Mouse (Mus musculus) thymus, postnatal 4 days (tissue): ENCODE data around the gene Fmn2.

Experiments used
- DNase-seq: peaks from one replicate; pipeline ENCODE4 v3.0.0; 2021

Fmn2 gene

DNA sequence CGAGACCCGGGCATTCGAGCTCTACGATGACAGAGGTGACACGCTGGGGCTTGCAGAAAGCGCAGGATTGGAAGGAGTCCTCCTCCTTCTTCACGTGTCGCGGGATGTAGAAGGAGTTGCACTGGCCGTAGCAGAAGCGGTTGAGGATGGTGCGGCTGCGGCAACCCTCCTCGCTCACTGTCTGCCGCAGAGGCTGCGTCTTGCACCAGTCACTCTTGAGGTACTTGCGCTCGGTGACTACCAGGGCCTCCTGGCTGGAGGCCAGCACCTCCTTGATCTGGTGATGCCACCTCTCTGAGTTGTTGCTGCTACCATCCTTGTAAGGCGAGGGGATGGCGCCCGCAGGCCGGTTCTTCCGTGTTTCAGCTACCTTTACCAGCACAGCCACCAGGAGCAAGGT lies 335.2 kb downstream of the Fmn2 start:
- DNase-seq = no peak

DNA sequence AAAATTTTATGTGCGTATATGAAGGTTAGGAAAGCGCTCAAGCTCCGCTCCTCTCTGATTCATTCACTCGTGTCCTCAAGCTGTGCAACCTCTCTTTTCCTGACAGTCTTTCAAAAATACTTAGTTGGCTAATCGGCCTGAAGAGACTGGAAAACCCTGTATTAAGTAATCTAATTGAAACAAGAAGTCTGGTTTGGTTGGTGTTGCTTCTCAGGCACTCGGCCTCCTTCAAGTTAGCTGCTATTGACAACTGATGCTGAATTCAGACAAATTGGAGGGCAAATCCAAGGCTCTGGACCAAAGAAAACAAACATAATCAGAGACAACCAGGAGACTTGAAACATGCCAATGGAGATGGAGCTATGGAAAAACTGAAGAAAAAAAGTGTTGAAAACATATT lies 343.2 kb downstream of the Fmn2 start:
- no peak for DNase-seq

DNA sequence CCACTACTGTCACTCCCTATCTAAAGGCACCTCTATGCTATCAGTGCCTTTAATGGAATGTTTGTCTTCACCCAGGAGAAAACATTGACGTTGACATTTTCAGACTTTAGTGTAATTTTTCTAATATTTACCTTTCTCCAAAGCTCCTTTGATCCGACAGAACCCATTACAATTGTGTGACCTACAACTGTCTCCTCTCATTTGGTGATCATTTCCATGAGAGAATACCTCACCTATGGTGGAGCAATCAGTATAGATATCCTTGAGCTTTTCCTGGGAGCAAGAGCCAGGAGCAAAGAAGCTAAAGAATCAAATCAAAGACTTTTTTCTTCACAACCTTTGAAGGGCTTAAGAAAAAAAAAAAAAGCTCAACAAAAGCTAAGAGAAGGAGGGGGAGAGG lies 354.6 kb downstream of the Fmn2 start:
- no peak for DNase-seq

DNA sequence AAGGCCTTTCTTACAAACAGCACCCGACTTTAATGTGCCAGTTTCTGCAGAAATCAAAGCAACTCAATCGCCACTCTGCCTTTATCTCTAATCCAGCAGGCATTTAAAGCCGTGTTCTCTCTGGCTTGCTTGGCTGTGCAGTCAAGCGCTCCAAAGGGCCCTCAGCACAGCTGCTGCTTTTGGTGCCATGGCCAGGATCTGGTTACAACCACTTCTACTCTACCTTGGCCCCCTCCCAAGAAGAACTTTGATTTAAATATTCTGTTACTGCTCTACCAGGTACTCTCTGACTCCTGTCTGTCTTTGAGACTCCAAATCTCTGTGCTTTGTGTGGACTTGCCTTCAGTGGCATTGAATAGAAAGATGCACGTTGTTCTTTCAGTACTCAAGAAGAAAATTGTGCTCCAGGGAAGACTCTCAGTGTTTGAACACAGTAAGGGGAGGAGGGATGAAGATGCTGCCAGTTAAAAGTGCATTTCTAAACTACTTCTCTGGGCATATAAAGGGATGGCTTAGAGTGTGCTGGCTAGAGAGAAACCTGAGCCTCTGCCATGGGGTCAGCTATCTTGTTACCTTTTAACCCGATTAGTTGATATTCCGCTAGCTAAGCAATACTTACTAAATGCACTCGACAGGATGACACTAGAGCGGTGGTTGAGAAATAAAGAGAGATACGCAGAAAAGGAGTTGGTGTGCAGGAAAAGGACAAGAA lies 358.9 kb downstream of the Fmn2 start:
- no peak for DNase-seq
